Mouse (Mus musculus) bone marrow, adult 2 months (tissue): ENCODE data around the gene Myl10.

Experiments
- CTCF ChIP-seq: fragments of 200-500 bp; IDR thresholded peaks from 2 replicates; pipeline ENCODE4 v1.5.1; 2011; ENCODE audit warnings: low read length, control low read depth; ENCODE audit not compliant: control insufficient read depth, insufficient read depth
- POLR2A ChIP-seq: fragments of 200-500 bp; IDR thresholded peaks from 2 replicates; pipeline ENCODE4 v1.6.1; 2011; ENCODE audit warnings: low read depth, mild to moderate bottlenecking, control low read depth, low read length, borderline replicate concordance; ENCODE audit not compliant: control insufficient read depth

- no peak for TF ChIP-seq CTCF
- TF ChIP-seq POLR2A: no peak
These were observed 46.0 kb downstream of the Myl10 start for GRCm38 (mm10) chr5:136738918-136739317.
